ENCODE assay signal across 14 mouse cellular contexts in genomic region chr11:93490211-93490820, GRCm38 (mm10).
DNase-seq lines count a peak whose midpoint lies in the region.
"Had no signal": no experiment of that assay in that cellular context is flagged by ENCODE, and none has a peak within 500 bp of the region (broad histone marks: within the 10 kb centered on the region; RNA-seq: fewer than 3 reads in every experiment).

No protein-coding gene starts in this region.

- DNase-seq in left cerebral cortex, adult 18-20 months (ENCODE audit: low spot score in 2 of 2) = peak; percentile 31 to 33
- DNase-seq in left cerebral cortex, postnatal 10 days (ENCODE audit: extremely low spot score in 1 of 2, low spot score in 2 of 2) = no peak
- peak; percentile 90 for DNase-seq in cerebellum, adult 11 months
- peak; percentile 90 to 94 for DNase-seq in cerebellum, adult 18-20 months
- peak; percentile 91 to 92 for DNase-seq in cerebellum, postnatal 25 days
- DNase-seq in layer of hippocampus, postnatal 10 days (ENCODE audit: low spot score in 2 of 2) = no peak
- DNase-seq in layer of hippocampus, adult 18-20 months (ENCODE audit: low spot score in 2 of 2) = no peak
- DNase-seq: adrenal gland, adult 8-10 months; heart, postnatal 4 days; kidney, postnatal 4 days; liver, postnatal 0 days; lung, postnatal 14 days; spleen, adult 18-20 months; thymus, postnatal 4 days had no signal

- intact Hi-C loops in left cerebral cortex, postnatal 10 days (cut with DNase I) = no loop called here

Comparison
In these comparisons a context has a peak if more than half of its experiments do, and no peak if none do; other contexts are left out.
1. DNase-seq: peak in left cerebral cortex, adult 18-20 months (2 of 2), cerebellum, adult 11 months (single experiment), cerebellum, adult 18-20 months (2 of 2) and cerebellum, postnatal 25 days (2 of 2); none in left cerebral cortex, postnatal 10 days (0 of 2), layer of hippocampus, postnatal 10 days (0 of 2) and layer of hippocampus, adult 18-20 months (0 of 2).